Mouse (Mus musculus): ENCODE data around the gene Cfl1.

The Cfl1 gene

DNA sequence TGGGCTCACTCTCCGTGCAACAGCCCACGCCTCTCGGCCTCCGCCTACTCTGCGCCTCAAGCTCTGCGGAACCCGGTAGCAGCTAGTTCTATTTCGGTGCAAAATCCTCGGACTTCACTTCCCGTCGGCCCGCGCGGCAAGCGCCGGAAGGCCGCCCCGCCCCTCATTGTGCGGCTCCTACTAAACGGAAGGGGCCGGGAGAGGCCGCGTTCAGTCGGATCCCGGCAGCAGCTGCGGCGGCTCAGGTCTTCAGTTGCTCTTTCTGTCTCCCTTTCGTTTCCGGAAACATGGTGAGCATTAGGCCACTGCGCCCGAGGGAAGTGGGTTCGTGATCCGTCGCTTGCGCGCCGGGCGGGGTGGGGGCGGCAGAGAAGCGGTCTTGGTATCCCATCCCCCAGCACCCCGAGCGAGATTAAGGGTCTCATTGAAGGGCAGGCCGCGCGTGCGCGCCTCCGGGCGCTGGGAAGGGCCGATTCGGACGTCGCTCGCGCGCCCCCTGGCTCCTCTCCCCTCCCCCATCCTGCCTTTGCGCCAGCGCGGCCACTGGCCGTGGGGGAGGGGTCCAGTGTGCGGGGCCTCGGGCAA lies at the start of gene Cfl1:
Cfl1 (plus strand) TSS at position 143 of the 585 bp plus-strand sequence.
- peak; percentile 94 for DNase-seq (ENCODE audit: low spot score)

GRCm38 (mm10) chr19:5444371-5444908 lies 45.8 kb upstream of the Cfl1 start:
- DNase-seq (ENCODE audit: low spot score), result no peak

- no peak for DNase-seq (ENCODE audit: low spot score)
These were observed 45.3 kb upstream of the Cfl1 start for GRCm38 (mm10) chr19:5444954-5445353.

DNA sequence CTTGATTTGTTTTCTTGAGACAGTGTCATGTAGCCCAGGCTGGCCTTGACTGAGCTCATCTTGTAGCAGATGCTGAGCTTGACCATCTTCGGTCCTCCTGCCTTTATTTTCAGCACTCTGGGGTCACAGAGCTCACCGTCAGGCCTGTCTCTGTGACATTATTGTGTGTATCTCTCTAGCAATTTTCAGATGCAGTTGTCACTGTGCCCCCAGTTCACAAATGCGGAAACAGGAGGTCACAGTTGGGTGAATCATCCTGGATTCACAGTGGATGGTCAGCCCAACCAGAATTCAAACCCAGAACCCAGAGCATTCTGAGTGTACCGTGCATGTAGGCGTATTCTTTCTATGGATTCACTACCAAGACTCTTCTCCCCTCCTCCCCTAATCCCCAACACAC lies 44.5 kb upstream of the Cfl1 start:
- no peak for DNase-seq (ENCODE audit: low spot score)

GRCm38 (mm10) chr19:5447515-5448353 lies 42.5 kb upstream of the Cfl1 start, which contains the start of gene Fosl1:
Gene Fosl1 (plus strand): TSS chr19:5447547.
- DNase-seq (ENCODE audit: low spot score), result no peak

GRCm38 (mm10) chr19:5448354-5449150 lies 41.7 kb upstream of the Cfl1 start:
- no peak for DNase-seq (ENCODE audit: low spot score)

DNA sequence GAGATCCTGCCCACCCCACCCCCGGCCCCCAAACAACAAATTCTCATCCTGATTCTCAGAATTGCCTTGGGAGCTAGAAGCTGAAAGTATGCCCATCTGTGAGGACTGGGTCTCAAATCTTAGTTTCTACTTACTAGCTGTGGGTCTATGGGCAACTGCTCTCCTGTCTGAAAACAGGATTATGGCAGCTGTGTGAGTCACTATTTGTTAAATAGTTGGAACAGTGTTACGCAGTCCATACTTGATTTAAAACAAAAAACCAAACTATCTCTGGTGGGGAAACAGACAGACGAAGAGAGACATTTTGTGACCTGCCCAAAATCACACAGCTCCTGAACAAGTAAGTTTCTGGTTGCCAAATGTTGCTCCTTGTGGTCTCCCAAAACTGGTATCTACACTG lies 40.6 kb upstream of the Cfl1 start:
- no peak for DNase-seq (ENCODE audit: low spot score)

DNA sequence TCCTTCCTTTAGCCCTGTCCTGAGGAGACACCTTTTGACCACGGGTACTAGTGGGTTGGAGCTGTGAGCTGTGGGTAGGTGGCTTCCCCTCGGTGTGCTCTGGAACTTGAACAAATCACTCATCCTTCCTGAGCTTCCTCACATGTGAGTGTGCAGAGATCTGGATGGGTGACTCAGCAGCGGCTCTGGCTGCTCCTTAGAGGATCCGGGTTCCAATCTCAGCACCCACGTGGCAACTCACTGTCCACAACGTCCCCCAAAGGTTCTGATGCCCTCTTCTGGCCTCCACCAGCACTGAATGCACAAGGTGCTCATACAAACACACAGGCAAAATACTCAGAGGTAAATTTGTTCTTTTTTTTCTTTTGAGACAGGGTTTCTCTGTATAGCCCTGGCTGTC lies 38.5 kb upstream of the Cfl1 start:
- DNase-seq (ENCODE audit: low spot score), result no peak

DNA sequence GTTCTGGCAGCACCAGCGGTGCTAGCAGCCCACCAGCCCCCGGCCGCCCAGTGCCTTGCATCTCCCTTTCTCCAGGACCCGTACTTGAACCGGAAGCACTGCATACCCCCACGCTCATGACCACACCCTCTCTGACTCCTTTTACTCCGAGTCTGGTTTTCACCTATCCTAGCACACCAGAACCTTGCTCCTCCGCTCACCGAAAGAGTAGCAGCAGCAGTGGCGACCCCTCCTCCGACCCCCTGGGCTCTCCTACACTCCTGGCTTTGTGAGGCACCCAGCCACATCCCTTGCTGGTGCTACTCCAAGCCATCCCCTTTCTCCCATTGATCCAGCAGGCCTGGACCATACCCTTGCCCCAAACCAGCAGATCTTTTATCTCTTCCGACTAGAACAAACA lies 35.2 kb upstream of the Cfl1 start:
- no peak for DNase-seq (ENCODE audit: low spot score)

DNA sequence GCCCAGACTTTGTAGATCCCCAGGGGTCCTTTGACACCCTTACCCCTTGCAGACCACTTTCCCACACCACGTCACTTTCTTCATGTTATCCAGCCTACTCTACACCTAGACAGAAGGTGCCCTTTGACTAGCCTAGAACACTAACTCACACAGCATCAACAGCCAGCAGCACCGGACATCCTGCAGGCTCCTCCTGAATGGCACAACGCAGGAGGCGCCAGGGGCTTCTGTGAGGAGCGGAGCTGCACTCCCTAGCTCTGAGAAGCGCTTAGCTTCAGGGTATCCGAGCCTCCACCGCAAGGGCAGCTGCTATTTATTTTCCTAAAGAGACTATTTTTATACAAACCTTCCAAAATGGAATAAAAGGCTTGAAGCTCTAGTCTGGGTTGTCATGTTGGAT lies 34.7 kb upstream of the Cfl1 start:
- DNase-seq (ENCODE audit: low spot score), result no peak

- no peak for DNase-seq (ENCODE audit: low spot score)
These were observed 33.9 kb upstream of the Cfl1 start for GRCm38 (mm10) chr19:5456241-5456921.

DNA sequence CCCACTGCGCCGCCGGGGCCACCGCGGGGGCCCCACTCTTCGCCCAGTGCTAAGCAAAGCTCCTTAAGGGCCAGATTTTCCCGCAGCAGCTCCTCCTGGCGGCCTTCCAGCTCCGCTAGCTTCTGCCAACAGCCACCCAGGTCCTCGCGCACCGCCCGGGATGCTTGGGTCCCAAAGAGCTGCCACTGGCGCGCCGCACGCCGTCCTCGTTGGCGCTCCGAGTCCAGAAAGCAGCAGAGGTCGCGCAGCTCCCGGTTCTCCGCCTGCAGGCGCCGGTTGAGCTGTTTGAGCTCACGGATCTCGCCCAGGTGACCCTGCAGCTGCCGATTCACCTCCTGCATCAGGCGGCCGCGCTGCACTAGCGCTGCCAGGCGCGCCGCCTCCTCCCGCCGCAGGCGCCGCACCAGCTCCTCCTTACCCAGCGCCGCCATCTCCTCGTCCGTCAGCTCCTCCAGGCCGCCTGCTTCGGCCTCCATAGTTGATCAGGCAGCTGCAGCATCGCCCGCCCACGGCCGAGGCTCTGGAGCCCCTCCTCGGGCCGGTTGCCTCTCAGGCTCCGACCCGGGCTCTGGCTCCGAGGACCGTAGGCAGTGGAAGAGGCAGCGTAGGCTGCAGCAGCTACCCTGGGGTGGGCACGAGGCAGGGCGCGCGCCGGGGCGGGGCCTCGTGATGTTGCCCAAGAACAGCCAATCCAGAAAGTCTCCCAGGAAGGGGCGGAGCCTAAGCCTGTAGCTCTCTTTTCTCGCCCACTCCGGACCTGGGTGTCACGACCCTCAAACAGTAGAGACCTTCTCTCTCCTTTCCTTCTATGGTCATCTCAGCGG lies 33.1 kb upstream of the Cfl1 start:
- DNase-seq (ENCODE audit: low spot score), result peak; percentile 90

GRCm38 (mm10) chr19:5457746-5458442 lies 32.4 kb upstream of the Cfl1 start, which contains the start of gene Ccdc85b:
Gene Ccdc85b (minus strand): TSS chr19:5457894.
- DNase-seq (ENCODE audit: low spot score), result no peak

GRCm38 (mm10) chr19:5459019-5459418 lies 31.2 kb upstream of the Cfl1 start:
- no peak for DNase-seq (ENCODE audit: low spot score)

DNA sequence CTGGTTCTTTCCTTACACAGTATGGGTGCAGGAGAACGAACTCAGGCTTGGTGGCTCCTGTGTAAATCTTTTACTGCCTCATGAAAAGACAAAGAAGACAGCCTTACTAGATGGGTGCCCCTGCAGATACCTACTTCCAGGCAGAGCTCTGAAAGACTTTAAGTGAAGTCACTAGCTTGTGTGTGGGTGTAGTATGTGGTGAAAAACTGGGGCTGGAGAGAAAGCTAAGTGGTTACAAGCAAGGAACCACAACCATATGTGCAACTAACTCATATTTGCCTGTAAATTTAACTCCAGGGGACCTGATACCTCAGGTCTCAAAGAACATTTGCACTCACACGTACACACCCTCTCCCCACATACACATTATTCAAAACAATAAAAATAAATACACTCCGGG lies 30.4 kb upstream of the Cfl1 start:
- no peak for DNase-seq (ENCODE audit: low spot score)

DNA sequence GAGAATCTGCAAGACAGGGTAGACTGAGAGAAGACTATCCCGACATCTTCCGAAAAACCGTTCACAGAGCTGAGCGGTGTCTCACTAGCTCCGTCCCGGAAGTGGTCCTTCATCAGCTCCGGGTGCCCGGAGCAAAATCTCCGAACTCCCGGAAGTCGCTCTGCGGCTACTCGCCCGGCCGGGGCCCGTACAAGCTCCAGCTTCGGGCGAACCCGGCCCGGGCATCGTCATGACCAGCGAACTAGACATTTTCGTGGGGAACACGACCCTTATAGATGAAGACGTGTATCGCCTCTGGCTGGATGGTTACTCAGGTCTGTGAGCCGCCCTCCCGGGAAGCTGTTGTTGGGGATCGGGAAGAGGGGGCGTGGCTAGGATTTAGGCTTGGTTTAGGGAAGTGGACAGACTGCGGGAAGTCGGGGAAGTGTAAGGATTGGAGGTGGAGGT lies 29.8 kb upstream of the Cfl1 start, which contains the start of gene Fibp:
Fibp (plus strand) TSS at position 151 of the 447 bp plus-strand sequence.
- peak; percentile 64 for DNase-seq (ENCODE audit: low spot score)

DNA sequence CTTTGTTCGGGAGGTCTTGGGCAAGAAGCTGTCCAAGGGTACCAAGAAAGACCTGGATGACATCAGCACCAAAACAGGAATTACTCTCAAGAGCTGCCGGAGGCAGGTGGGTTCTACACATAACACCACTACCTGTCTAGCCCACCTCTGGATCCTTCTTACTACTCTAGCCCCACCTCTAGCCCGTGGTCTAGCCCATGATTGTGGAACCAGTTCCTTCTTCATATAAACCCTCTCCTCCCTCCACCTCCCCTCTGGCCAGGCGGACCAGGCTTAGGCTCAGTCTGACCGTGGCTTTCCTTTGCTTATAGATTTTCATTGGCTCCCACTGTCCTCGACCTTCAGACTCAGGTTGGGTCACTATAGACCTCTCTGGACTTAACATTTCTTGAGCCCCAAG lies 28.8 kb upstream of the Cfl1 start:
- no peak for DNase-seq (ENCODE audit: low spot score)

GRCm38 (mm10) chr19:5463212-5463611 lies 27.0 kb upstream of the Cfl1 start:
- no peak for DNase-seq (ENCODE audit: low spot score)

DNA sequence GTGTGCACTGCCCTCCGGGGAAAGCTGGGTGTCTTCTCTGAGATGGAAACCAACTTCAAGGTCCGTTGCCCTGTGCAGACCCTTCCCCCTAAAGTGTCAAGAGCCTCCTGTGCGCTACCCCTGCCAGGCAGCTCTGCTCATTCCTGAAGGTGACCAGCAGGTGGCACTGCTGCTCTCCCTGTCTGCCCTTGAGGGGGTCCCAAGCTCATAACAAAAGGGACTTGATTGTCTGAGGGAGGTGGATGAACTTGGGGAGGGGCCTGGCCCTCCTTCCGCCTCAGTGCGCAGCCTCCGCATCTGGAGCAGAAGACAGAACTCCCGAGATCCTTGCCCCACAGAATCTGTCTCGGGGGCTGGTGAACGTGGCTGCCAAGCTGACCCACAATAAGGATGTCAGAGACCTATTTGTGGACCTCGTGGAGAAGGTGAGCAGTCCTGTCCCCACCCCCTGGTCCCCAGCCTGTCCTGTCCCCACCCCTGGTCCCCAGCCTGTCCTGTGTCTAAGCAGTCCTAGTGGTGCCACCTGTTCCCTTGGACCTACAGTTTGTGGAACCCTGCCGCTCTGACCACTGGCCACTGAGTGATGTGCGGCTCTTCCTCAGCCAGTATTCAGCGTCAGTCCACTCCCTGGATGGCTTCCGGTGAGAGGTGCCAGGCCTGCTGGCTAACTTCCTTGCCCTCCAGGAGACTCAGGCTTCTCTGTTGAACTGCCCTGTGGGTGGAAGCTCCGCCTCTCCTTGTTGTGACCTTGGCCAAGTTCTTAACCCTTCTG lies 26.3 kb upstream of the Cfl1 start:
- DNase-seq (ENCODE audit: low spot score), result no peak
